Mouse (Mus musculus) C2C12 (cell line): ENCODE measurements around the gene Rap1b. TPM values are rescaled to one million over a fixed set of nuclear protein-coding genes. Genes with fewer than 3 reads are reported as not detected.

Experiments
- H3K27me3 ChIP-seq: one replicate; pipeline ENCODE4 v1.6.1; 2011; ENCODE audit not compliant: control insufficient read depth, insufficient read depth, insufficient read length
- H3K36me3 ChIP-seq: one replicate; pipeline ENCODE4 v1.6.1; 2011; ENCODE audit not compliant: control insufficient read depth, insufficient read depth
- H3K4me3 ChIP-seq: one replicate; pipeline ENCODE4 v1.5.1; 2011; ENCODE audit warnings: mild to moderate bottlenecking, control low read depth; ENCODE audit not compliant: poor library complexity, insufficient read depth, severe bottlenecking
- H3K79me2 ChIP-seq: one replicate; pipeline ENCODE4 v1.6.1; 2011; ENCODE audit not compliant: control insufficient read depth, insufficient read depth
- H3K79me3 ChIP-seq: one replicate; pipeline ENCODE4 v1.6.1; 2011; ENCODE audit warnings: low read depth, control low read depth
- H3ac ChIP-seq: one replicate; pipeline ENCODE3; 2011; ENCODE audit warnings: low read depth; ENCODE audit not compliant: control insufficient read depth, insufficient read length
- CEBPB ChIP-seq: IDR thresholded peaks from one replicate; pipeline ENCODE4 v1.6.1; 2011; ENCODE audit warnings: low read depth, mild to moderate bottlenecking, control low read depth, moderate library complexity
- CTCF ChIP-seq: IDR thresholded peaks from one replicate; pipeline ENCODE4 v1.5.1; 2011; ENCODE audit not compliant: control insufficient read depth, insufficient read depth, insufficient read length
- FOSL1 ChIP-seq: IDR thresholded peaks from one replicate; pipeline ENCODE4 v1.8.0; 2011; ENCODE audit warnings: mild to moderate bottlenecking, low read length; ENCODE audit not compliant: poor library complexity, insufficient read depth, severe bottlenecking
- MAX ChIP-seq: IDR thresholded peaks from one replicate; pipeline ENCODE4 v1.6.1; 2011; ENCODE audit warnings: mild to moderate bottlenecking, control low read depth
- MYOD1 ChIP-seq: IDR thresholded peaks from one replicate; pipeline ENCODE4 v1.6.1; 2011; ENCODE audit warnings: low read depth; ENCODE audit not compliant: control insufficient read depth, insufficient read length
- MYOG ChIP-seq: IDR thresholded peaks from one replicate; pipeline ENCODE4 v1.6.1; 2011; ENCODE audit not compliant: control insufficient read depth, insufficient read length; ENCODE audit errors: extremely low read depth
- USF1 ChIP-seq: IDR thresholded peaks from one replicate; pipeline ENCODE4 v1.6.1; 2011; ENCODE audit warnings: low read depth, mild to moderate bottlenecking, control low read depth, moderate library complexity
- polyA plus RNA-seq: library from polyadenylated mRNA; unstranded; fragments of >200 nt; fragmentation: generic; extraction: Trizol; gene quantifications from one replicate; pipeline ENCODE4 v1.2.1, GENCODE M21; 2012; ENCODE audit warnings: missing spikeins

Gene Rap1b
- polyA plus RNA-seq, 1 experiment: 54.9 TPM

DNA sequence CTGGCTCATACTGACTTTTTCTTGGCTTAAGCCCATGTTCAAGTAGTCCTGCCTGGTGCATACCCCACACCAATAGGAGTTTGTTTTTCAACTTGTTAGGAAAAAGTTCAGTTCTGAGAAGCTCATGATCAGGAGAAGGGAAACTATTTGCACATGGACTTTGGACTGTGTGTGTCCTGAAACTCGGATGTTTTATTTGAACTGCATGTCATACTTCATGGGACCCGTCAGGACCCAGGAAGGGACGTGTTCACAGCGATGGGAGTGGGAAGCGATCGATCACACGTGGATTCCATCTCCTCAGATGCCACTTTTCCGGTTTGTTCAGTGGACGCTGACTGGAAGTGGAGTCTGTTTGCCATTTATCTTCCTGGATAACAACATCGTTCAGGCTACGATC, 46.0 kb downstream of the Rap1b start:
- Histone ChIP-seq H3ac (no peak overlapping the region), H3K4me3 (no peak overlapping the region), H3K36me3 (no peaks in the 10 kb centered on the region), H3K27me3 (no peaks in the 10 kb centered on the region), H3K79me2 (no peaks in the 10 kb centered on the region), H3K79me3 (no peaks in the 10 kb centered on the region)
- TF ChIP-seq MAX (no peak), MYOD1 (no peak), USF1 (no peak), CTCF (no peak), MYOG (no peak), FOSL1 (no peak)

DNA sequence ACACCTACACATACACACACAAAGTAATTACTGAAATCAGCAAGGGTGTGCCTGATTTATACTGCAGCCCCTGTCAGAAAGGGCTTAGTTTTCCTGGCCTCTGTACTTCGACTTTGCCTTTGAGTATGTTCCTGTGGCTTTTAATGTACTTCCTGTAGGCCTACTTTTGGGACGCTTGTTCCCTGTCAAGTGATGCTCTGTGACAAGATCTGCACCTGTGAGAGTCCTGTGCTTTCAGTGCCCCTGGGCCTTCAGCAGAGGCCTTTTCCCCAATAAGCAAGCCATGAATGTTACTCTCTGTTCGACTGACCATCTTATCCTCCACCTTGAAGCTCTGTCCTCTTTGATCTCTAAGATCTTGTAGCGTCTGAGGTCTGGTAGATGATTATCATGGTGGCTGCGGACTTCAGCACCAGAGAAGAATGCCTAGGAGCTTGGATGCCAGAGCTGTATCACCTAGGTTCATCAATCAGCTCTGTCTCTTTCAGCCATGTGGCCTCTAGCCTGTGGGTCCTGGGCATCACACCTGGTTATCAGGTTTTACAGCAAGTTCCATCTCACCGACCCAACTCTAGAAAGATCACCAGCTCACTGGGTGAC, 47.3 kb downstream of the Rap1b start:
- Histone ChIP-seq H3K27me3 (no peaks in the 10 kb centered on the region), H3K79me3 (no peaks in the 10 kb centered on the region), H3K36me3 (no peaks in the 10 kb centered on the region), H3K4me3 (no peak overlapping the region), H3K79me2 (no peaks in the 10 kb centered on the region), H3ac (no peak overlapping the region)
- TF ChIP-seq MAX (no peak), FOSL1 (no peak), CEBPB (no peak), MYOG (no peak), CTCF (no peak), MYOD1 (no peak), USF1 (no peak)

DNA sequence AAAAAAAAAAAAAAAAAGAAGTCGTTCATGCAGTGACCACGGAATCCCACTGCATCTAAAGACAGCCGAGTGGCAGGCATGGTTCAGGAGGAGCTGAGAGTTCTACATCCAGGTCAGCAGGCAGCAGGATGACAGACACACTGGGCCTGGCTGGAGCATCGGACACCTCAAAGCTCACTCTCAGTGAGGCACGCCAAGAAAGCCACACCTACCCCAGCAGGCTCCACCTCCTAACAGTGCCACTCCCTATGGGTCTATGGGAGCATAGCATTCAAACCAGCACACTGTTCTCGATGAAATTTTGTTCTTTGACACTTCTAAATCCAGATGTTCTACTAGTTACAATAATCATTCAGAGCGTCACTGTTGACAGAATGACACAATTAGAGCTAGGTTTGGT, 48.2 kb downstream of the Rap1b start:
- TF ChIP-seq MYOD1: no peak
- TF ChIP-seq FOSL1: no peak
- TF ChIP-seq CTCF: no peak
- TF ChIP-seq MAX: no peak
- TF ChIP-seq CEBPB: no peak
- TF ChIP-seq USF1: no peak
- TF ChIP-seq MYOG: no peak
- H3K36me3 ChIP-seq: no peaks in the 10 kb centered on the region
- no peaks in the 10 kb centered on the region for H3K79me2 ChIP-seq
- no peaks in the 10 kb centered on the region for H3K79me3 ChIP-seq
- H3K27me3 ChIP-seq: no peaks in the 10 kb centered on the region
- H3K4me3 ChIP-seq: no peak overlapping the region
- no peak overlapping the region for H3ac ChIP-seq

DNA sequence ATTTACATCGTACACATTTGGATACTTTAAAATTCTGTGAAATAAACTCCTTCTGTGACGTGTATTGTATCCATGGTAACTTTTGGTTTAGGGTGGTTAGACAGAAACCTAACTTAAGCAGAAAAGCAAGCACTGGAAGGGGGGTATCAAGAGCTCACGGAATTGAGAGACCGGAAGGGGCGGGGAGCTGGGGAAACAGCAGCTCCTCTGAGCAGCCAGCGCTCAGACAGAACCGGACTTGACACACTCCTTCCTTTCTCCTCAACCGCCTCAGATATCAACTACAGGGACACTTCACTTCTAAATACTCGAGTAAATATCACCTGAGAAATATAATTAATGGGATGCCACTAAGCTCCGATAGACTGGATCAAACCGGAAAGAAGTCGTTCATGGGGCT, 48.7 kb downstream of the Rap1b start:
- TF ChIP-seq CEBPB: no peak
- no peak for TF ChIP-seq MAX
- TF ChIP-seq MYOG: no peak
- H3K36me3 ChIP-seq: no peaks in the 10 kb centered on the region
- no peak overlapping the region for H3ac ChIP-seq
- H3K27me3 ChIP-seq: no peaks in the 10 kb centered on the region
- no peak overlapping the region for H3K4me3 ChIP-seq
- H3K79me2 ChIP-seq: peaks cover 4% of the 10 kb centered on the region
- H3K79me3 ChIP-seq: peaks cover 3% of the 10 kb centered on the region

DNA sequence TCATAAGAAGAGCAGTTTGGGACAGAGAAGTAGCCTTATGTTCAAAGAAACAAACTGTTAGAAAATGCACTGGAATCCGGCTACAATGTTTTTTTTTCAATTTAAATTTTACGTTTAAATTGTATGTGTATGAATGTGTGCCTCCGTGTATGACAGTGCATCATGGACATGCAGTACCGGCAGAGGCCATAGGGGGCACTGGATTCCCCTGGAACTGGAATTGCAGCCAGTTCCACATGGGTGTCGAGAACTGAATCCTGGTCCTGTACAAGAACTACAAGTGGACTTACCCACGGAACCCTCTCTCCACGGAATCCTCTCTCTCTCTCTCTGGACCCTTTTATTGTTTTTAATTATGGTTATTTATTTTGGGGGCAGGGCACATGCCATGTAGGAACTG, 49.7 kb downstream of the Rap1b start:
- Histone ChIP-seq H3K79me2 (peaks cover 13% of the 10 kb centered on the region), H3ac (no peak overlapping the region), H3K27me3 (no peaks in the 10 kb centered on the region), H3K79me3 (peaks cover 12% of the 10 kb centered on the region), H3K36me3 (no peaks in the 10 kb centered on the region), H3K4me3 (no peak overlapping the region)
- no peak for TF ChIP-seq FOSL1
- no peak for TF ChIP-seq MYOD1
- no peak for TF ChIP-seq MYOG
- TF ChIP-seq CEBPB: no peak
- no peak for TF ChIP-seq USF1
- TF ChIP-seq CTCF: no peak
- TF ChIP-seq MAX: no peak

DNA sequence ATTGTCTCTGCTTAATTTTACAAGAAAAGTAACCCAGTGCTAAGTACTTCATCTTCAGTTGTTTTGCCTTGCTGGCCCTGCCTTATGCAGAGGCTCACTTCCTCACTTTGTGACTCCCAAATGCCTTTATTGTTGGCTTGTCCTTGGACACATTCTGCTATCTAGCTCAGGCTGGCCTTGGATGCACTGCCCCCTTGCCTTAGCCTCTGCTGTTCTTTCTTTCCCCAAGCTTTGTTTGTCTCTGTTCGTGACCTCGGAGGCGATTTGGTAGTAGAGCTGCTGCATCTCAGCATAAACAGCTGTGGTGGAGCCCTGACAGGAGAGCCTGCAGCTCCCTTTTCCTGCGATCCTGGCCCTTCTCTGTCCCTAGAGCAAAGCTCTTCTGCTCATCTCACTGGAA, 50.6 kb downstream of the Rap1b start:
- Histone ChIP-seq H3ac (no peak overlapping the region), H3K27me3 (no peaks in the 10 kb centered on the region), H3K4me3 (no peak overlapping the region), H3K79me2 (peaks cover 23% of the 10 kb centered on the region), H3K36me3 (peaks cover 4% of the 10 kb centered on the region), H3K79me3 (peaks cover 22% of the 10 kb centered on the region)
- no peak for TF ChIP-seq MYOD1
- no peak for TF ChIP-seq MAX
- TF ChIP-seq CTCF: no peak
- TF ChIP-seq MYOG: no peak
- TF ChIP-seq FOSL1: no peak
- TF ChIP-seq USF1: no peak
- no peak for TF ChIP-seq CEBPB
